Mouse (Mus musculus) stomach, embryonic 14.5 days (tissue): ENCODE measurements around the gene Arvcf. TPM values are rescaled to one million over a fixed set of nuclear protein-coding genes. Genes with fewer than 3 reads are reported as not detected.

Source experiments
- ATAC-seq: fragments of 200-750 bp; cut with Nextera tagmentation; 2 replicates; pipeline ENCODE4 v1.8.0; 2017; ENCODE audit warnings: low read depth, moderate TSS enrichment; ENCODE audit not compliant: insufficient number of reproducible peaks, insufficient read depth, low FRiP score
- H3K27ac ChIP-seq: fragments of 300-500 bp; sonication (generic); 2 replicates; pipeline ENCODE4 v1.5.1; 2014; ENCODE audit warnings: mild to moderate bottlenecking, low read length, moderate library complexity, mixed read lengths
- H3K27me3 ChIP-seq: fragments of 300-500 bp; sonication (generic); 2 replicates; pipeline ENCODE4 v1.6.1; 2014; ENCODE audit warnings: low read length, control low read depth, mixed read lengths; ENCODE audit not compliant: control insufficient read depth, insufficient read depth
- H3K36me3 ChIP-seq: fragments of 300-500 bp; sonication (generic); 2 replicates; pipeline ENCODE4 v1.6.1; 2014; ENCODE audit warnings: mild to moderate bottlenecking, control low read depth, low read length, moderate library complexity, mixed read lengths; ENCODE audit not compliant: control insufficient read depth, insufficient read depth
- H3K4me1 ChIP-seq: fragments of 300-500 bp; sonication (generic); 2 replicates; pipeline ENCODE4 v1.6.1; 2014; ENCODE audit warnings: low read length, control low read depth, mixed read lengths; ENCODE audit not compliant: control insufficient read depth, insufficient read depth
- H3K4me2 ChIP-seq: fragments of 300-500 bp; sonication (generic); replicated peaks from 2 replicates; pipeline ENCODE4 v1.6.1; 2014; ENCODE audit warnings: low read depth, low read length, control low read depth
- H3K4me3 ChIP-seq: fragments of 300-500 bp; sonication (generic); 2 replicates; pipeline ENCODE4 v1.5.1; 2014; ENCODE audit warnings: low read depth, low read length, control low read depth
- H3K9ac ChIP-seq: fragments of 300-500 bp; sonication (generic); replicated peaks from 2 replicates; pipeline ENCODE4 v1.6.1; 2014; ENCODE audit warnings: low read depth, mild to moderate bottlenecking, control low read depth, low read length, moderate library complexity, mixed read lengths
- H3K9me3 ChIP-seq: fragments of 300-500 bp; sonication (generic); 2 replicates; pipeline ENCODE4 v1.6.1; 2016; ENCODE audit warnings: low read depth, low read length, control low read depth; ENCODE audit not compliant: control insufficient read depth
- WGBS: fragments of 180-500 bp; shearing (Covaris S2); extraction: QIAGEN DNeasy Blood & Tissue Kit; methylation state at CpG from one replicate; pipeline ENCODE4 v1.1.7; 2014; 5-methylcytosine and 5-hydroxymethylcytosine counted together
- polyA plus RNA-seq: library from polyadenylated mRNA; unstranded; fragments of >200 nt; fragmentation: Nextera tagmentation; extraction: Ambion mirVana; gene quantifications from 2 replicates; pipeline ENCODE4 v1.2.1, GENCODE M21; 2014

Gene Arvcf
- polyA plus RNA-seq, 1 experiment from 2014 or later = 27.9 TPM

DNA sequence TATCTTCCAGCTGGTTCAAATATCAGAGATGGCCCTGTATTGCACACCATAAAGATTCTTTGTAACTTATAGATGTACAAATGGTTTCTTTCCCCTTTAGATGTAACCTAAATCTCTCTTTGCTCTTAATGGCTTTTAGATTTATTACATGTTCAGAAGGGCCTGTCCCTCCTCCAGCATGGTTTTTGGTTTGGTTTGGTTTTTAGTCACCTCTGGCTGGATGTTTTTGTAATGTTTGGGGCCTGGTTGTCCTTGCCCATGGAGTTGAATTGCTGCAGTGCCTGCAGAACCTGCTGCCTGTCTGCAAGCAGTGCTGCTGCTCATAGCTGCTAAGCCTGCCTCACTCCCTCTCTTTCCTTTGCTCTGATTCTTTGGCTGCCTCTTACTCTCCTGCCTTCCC, 99.3 kb downstream of the Arvcf start:
- H3K27ac ChIP-seq = no peak overlapping the region
- ATAC-seq = no peak
- H3K4me3 ChIP-seq = no peak overlapping the region
- no peaks in the 10 kb centered on the region for H3K9me3 ChIP-seq
- H3K4me2 ChIP-seq = no peak overlapping the region
- no peaks in the 10 kb centered on the region for H3K27me3 ChIP-seq
- H3K4me1 ChIP-seq = peaks cover 12% of the 10 kb centered on the region
- no peak overlapping the region for H3K9ac ChIP-seq
- H3K36me3 ChIP-seq = no peaks in the 10 kb centered on the region

GRCm38 (mm10) chr16:18448104-18448503, 100.1 kb downstream of the Arvcf start:
- H3K36me3 ChIP-seq = no peaks in the 10 kb centered on the region
- no peaks in the 10 kb centered on the region for H3K9me3 ChIP-seq
- peaks cover 12% of the 10 kb centered on the region for H3K4me1 ChIP-seq
- no peak overlapping the region for H3K4me3 ChIP-seq
- H3K27ac ChIP-seq = no peak overlapping the region
- no peak for ATAC-seq
- H3K4me2 ChIP-seq = no peak overlapping the region
- WGBS = 20% methylated on average over 6 of the region's 6 CpGs
- no peak overlapping the region for H3K9ac ChIP-seq
- no peaks in the 10 kb centered on the region for H3K27me3 ChIP-seq

- Histone ChIP-seq H3K4me3 (no peak overlapping the region), H3K9me3 (no peaks in the 10 kb centered on the region), H3K36me3 (no peaks in the 10 kb centered on the region), H3K27ac (no peak overlapping the region), H3K4me2 (no peak overlapping the region), H3K27me3 (no peaks in the 10 kb centered on the region), H3K4me1 (peaks cover 12% of the 10 kb centered on the region), H3K9ac (no peak overlapping the region)
- WGBS = 89% methylated on average over 4 of the region's 4 CpGs
- ATAC-seq = peak; percentile 31; the same call in 1 of the 2 replicates
These were observed 101.0 kb downstream of the Arvcf start for GRCm38 (mm10) chr16:18449005-18449404.

- no peak for ATAC-seq
- Histone ChIP-seq H3K36me3 (peaks cover 2% of the 10 kb centered on the region; the same call in 1 of the 2 replicates), H3K27ac (no peak overlapping the region), H3K4me3 (no peak overlapping the region), H3K9ac (no peak overlapping the region), H3K4me1 (peaks cover 12% of the 10 kb centered on the region), H3K4me2 (no peak overlapping the region), H3K9me3 (no peaks in the 10 kb centered on the region), H3K27me3 (no peaks in the 10 kb centered on the region)
- WGBS = 52% methylated on average over 9 of the region's 9 CpGs
These were observed 103.7 kb downstream of the Arvcf start for GRCm38 (mm10) chr16:18451486-18452181.

GRCm38 (mm10) chr16:18452361-18452862, 104.4 kb downstream of the Arvcf start:
- no peak overlapping the region for H3K27ac ChIP-seq
- peaks cover 2% of the 10 kb centered on the region; the same call in 1 of the 2 replicates for H3K36me3 ChIP-seq
- H3K9me3 ChIP-seq = no peaks in the 10 kb centered on the region
- WGBS = 76% methylated on average over 8 of the region's 8 CpGs
- H3K27me3 ChIP-seq = no peaks in the 10 kb centered on the region
- H3K4me2 ChIP-seq = no peak overlapping the region
- H3K9ac ChIP-seq = no peak overlapping the region
- no peak overlapping the region for H3K4me3 ChIP-seq
- H3K4me1 ChIP-seq = peaks cover 12% of the 10 kb centered on the region
- no peak for ATAC-seq

DNA sequence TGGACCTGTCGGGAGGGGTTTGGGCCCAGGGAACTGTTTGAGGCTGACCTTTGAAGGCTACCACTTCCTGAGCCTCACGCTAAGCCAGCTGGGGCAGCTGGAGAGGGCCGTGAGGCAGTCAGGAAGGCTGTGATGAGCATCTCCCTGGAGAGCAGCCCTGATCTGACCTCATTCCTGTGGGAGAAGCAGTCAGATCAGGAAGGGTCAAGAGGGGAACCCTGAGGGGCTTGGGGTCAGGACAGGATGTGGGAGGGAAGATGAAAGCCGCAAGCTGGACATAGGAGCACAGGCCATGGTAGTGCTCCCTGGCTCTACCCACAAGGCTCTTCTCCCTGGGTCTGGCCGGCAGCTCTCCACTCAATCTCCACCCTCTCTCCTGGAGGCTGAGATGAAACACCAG, 105.9 kb downstream of the Arvcf start:
- H3K36me3 ChIP-seq = peaks cover 2% of the 10 kb centered on the region; the same call in 1 of the 2 replicates
- H3K27ac ChIP-seq = no peak overlapping the region
- H3K4me3 ChIP-seq = no peak overlapping the region
- H3K9ac ChIP-seq = no peak overlapping the region
- no peaks in the 10 kb centered on the region for H3K9me3 ChIP-seq
- no peaks in the 10 kb centered on the region for H3K4me1 ChIP-seq
- no peak overlapping the region for H3K4me2 ChIP-seq
- no peaks in the 10 kb centered on the region for H3K27me3 ChIP-seq
- 53% methylated on average over 5 of the region's 5 CpGs for WGBS
- no peak for ATAC-seq

GRCm38 (mm10) chr16:18455407-18455806, 107.4 kb downstream of the Arvcf start:
- Histone ChIP-seq H3K9ac (no peak overlapping the region), H3K4me1 (peaks cover 11% of the 10 kb centered on the region; the same call in 1 of the 2 replicates), H3K27ac (no peak overlapping the region), H3K4me3 (no peak overlapping the region), H3K27me3 (no peaks in the 10 kb centered on the region), H3K36me3 (peaks cover 2% of the 10 kb centered on the region; the same call in 1 of the 2 replicates), H3K9me3 (no peaks in the 10 kb centered on the region), H3K4me2 (no peak overlapping the region)
- 90% methylated on average over 6 of the region's 6 CpGs for WGBS
- no peak for ATAC-seq
